Mouse (Mus musculus): ENCODE data around the gene Uba52. TPM values are rescaled to one million over a fixed set of nuclear protein-coding genes. Genes with fewer than 3 reads are reported as not detected.

Gene Uba52
- polyA plus RNA-seq, 1 experiment from 2014 or later = 879 TPM

DNA sequence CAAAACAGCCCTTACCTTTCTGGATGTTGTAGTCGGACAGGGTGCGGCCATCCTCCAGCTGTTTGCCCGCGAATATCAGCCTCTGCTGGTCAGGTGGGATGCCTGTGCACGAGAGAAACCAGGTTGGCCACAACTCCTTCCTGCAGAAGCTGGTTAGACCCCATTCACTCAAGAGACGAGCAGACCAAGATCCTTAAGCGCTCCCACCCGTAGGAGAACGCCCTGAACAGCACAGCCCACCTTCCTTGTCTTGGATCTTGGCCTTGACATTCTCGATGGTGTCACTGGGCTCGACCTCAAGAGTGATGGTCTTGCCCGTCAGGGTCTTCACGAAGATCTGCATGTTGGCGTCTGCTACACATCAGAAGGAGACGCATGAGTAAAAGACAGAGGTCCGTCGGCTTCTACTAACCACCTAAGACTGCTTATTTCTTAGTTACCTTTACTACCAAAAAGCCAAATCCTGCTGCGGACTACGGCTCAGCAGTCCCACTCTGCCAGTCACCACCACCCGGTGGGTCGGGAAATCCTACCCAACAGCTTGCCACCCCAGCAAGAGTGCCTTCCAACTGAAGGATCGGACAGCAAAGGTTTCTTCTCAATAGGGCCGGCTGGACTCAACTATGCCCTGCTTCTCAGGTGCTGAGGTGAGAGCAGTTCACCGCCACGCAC is 1.2 kb downstream of the Uba52 start:
- Histone ChIP-seq H3K36me3 (replicated peaks) (peaks cover 59% of the 10 kb centered on the region), H3K4me3 (peak overlapping the region; percentile 98), H3K27ac (peak overlapping the region; percentile 97), H3K9me3 (no peaks in the 10 kb centered on the region), H3K4me1 (peaks cover 56% of the 10 kb centered on the region), H3K27me3 (ENCODE audit: poor library complexity, severe bottlenecking) (peaks cover 5% of the 10 kb centered on the region)
- 16% methylated on average over 25 of the region's 25 CpGs for WGBS
- DNase-seq (ENCODE audit: extremely low spot score, low spot score) = no peak

DNA sequence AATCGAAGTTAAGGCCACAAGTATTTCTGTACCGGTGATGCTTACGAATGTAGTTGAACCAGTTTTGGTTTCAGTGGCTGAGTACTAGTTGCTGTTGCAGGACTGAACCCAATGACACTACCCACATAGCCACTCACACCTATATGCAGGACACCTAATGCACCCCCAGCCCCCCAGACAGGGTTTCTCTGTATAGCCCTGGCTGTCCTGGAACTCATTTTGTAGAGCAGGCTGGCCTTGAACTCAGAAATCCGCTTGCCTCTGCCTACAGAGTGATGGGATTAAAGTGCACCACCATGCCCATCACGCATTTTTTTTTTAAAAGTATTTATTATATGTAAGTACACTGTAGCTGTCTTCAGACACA is 3.6 kb downstream of the Uba52 start:
- no peak for DNase-seq (ENCODE audit: extremely low spot score, low spot score)
- peaks cover 80% of the 10 kb centered on the region for H3K4me1 ChIP-seq
- H3K36me3 ChIP-seq (replicated peaks) = peaks cover 43% of the 10 kb centered on the region
- WGBS = 56% methylated on average over 5 of the region's 5 CpGs
- peaks cover 29% of the 10 kb centered on the region for H3K27me3 ChIP-seq (ENCODE audit: poor library complexity, severe bottlenecking)
- peak overlapping the region; percentile 94 for H3K27ac ChIP-seq
- H3K4me3 ChIP-seq = peak overlapping the region; percentile 61
- no peaks in the 10 kb centered on the region for H3K9me3 ChIP-seq

DNA sequence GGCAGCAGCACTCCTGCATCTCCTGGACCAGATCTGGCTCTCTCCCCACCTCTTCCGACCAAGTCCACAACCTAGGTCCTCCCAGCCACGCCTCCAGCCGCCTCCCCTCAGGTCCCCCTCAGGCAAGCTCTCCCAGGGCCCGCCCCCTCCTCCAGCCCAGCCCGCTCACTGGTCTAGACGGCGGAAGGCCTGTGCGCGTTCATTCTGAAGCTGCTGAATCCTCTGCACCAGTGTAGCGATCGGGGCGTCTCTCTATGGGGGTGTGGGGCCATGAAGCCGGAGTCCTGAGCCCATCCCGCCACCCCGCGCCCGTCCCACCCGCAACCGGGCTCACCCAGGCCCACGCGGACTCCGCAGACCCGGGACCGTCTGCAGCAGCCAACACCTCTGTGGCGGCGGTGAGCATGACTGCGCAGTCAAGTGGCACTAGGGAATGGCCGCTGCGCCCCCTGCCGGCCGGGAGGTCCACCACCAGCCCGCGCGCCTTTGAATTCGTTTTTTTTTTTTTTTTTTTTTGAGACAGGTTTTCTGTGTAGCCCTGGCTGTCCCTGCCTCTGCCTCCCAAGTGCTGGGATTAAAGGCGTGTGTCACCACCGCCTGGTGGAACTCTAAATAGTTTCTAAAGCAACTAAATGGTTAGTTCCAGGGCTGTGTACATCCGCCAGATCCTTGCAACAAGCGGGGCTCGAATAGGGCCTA is 4.1 kb downstream of the Uba52 start, which contains the start of gene Rex1bd:
Rex1bd (minus strand) TSS at position 425 of the 699 bp plus-strand sequence.
- peak within 1 kb of the TSS; percentile 94 for H3K27ac ChIP-seq
- H3K36me3 ChIP-seq (replicated peaks) = peaks cover 38% of the 10 kb centered on the region
- peak within 1 kb of the TSS; percentile 61 for H3K4me3 ChIP-seq
- DNase-seq (ENCODE audit: extremely low spot score, low spot score) = peak; percentile 97
- H3K4me1 ChIP-seq = peaks cover 80% of the 10 kb centered on the region
- peaks cover 34% of the 10 kb centered on the region for H3K27me3 ChIP-seq (ENCODE audit: poor library complexity, severe bottlenecking)
- 2% methylated on average over 40 of the region's 40 CpGs for WGBS
- H3K9me3 ChIP-seq = no peaks in the 10 kb centered on the region

DNA sequence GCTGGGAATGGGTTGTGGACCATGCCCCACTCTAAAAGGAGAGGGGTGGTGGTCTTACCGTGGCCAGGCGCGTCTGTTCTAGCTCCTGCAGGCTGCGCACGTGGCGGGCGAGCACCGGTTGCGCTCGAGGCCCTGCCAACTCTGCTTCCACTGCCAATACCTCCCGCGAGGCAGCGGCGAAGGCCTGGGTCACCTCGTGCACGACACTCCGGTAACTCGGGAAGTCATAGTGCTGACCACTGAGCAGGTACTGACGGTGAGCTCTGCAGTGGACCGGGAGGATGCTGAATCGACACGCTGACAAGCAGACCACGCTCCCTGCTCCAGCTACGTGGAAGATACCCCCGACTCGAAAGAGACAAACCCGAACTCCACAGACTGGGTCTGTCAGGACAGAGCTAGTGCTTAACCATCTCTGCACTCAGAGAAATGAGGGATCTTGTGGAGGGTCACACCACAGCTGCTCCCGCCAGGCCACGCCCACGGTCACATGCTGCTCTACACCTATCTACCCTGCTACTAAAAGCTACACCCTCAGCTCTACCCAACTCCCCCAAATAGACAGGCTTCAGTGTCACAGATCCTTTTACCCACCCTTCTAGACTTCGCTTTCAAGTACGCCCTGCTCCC is 4.8 kb downstream of the Uba52 start:
- Histone ChIP-seq H3K27ac (peak overlapping the region; percentile 94), H3K36me3 (replicated peaks) (peaks cover 38% of the 10 kb centered on the region), H3K4me3 (peak overlapping the region; percentile 61), H3K4me1 (peaks cover 81% of the 10 kb centered on the region), H3K27me3 (ENCODE audit: poor library complexity, severe bottlenecking) (peaks cover 41% of the 10 kb centered on the region), H3K9me3 (no peaks in the 10 kb centered on the region)
- no peak for DNase-seq (ENCODE audit: extremely low spot score, low spot score)
- WGBS = 40% methylated on average over 32 of the region's 32 CpGs

DNA sequence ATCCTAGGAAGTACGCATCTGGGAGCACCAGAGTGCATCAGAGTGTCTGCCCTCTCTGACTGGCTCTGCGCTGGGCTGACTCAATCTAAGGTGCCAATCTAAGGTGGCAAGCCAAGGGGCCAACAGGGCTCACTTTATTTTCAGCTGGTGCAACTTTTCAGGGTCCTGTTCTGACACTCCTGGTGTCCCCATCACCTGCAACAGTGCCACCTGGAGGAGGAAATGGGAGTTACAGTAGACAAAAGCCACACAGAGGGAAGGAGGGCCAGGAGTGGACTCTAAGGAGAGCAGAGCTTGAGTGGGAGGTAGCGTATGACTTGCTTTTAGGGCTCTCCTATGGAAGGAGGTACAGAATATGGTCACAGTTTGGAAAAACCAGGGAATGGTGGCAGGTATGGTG is 5.8 kb downstream of the Uba52 start:
- DNase-seq (ENCODE audit: extremely low spot score, low spot score) = peak; percentile 84
- peaks cover 91% of the 10 kb centered on the region for H3K4me1 ChIP-seq
- 70% methylated on average over 3 of the region's 3 CpGs for WGBS
- peaks cover 38% of the 10 kb centered on the region for H3K36me3 ChIP-seq (replicated peaks)
- H3K4me3 ChIP-seq = peak overlapping the region; percentile 61; the same call in 1 of the 2 replicates
- no peak overlapping the region for H3K27ac ChIP-seq
- peaks cover 51% of the 10 kb centered on the region for H3K27me3 ChIP-seq (ENCODE audit: poor library complexity, severe bottlenecking)
- no peaks in the 10 kb centered on the region for H3K9me3 ChIP-seq

DNA sequence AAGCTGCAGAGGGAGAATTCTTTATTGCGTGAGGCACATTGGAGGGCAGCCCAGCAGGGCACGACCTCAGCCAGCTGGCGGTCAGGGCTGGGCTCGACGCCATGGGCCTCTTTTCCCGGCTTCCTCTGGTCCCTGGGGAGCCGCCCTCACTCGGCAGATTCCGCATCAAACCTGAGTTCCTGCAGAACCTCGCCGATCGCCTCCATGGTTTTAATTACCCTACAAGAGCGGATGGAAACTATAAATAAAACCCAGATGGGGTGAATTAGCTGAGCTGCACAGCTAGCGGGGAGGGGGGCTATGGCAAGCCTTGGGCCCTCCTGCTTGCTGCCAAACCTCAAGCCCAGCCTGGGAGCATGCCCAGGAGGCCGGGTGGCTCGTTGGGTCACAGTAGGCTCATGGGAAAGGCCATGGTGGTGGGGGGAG is 6.3 kb downstream of the Uba52 start:
- Histone ChIP-seq H3K4me3 (peak overlapping the region; percentile 61; the same call in 1 of the 2 replicates), H3K27me3 (ENCODE audit: poor library complexity, severe bottlenecking) (peaks cover 56% of the 10 kb centered on the region), H3K4me1 (peaks cover 93% of the 10 kb centered on the region), H3K36me3 (replicated peaks) (peaks cover 36% of the 10 kb centered on the region), H3K27ac (peak overlapping the region; percentile 2; the same call in 1 of the 2 replicates), H3K9me3 (no peaks in the 10 kb centered on the region)
- DNase-seq (ENCODE audit: extremely low spot score, low spot score) = peak; percentile 56
- 68% methylated on average over 16 of the region's 16 CpGs for WGBS

DNA sequence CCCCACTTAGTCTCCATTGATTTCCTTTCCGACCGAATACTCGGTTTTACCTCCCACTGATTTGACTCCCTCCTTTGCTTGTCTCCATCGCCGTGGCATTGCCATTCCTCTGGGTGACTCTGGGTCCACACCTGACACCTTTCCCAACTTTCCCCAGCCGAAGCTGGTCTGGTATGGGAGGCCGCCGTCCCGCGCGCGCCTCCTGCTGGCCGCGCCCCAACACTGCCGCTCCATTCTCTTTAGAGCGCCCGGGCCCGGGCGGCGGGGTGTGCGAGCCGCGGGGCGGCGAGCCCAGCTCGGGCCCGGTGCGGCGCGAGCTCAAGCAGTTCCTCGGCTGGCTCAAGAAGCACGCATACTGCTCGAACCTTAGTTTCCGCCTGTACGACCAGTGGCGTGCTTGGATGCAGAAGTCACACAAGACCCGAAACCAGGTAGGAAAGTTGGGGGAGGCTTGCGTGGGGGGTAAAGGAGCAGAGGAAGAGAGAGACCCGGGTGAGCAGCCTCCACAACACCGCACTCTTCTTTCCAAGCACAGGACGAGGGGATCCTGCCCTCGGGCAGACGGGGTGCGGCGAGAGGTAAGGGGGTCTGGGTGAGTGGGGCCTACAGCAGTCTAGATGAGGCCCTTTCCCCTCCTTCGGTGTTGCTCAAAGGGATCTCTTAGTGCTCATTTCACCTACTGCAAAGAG is 7.4 kb downstream of the Uba52 start:
- Histone ChIP-seq H3K4me3 (peak overlapping the region; percentile 21), H3K4me1 (peaks cover 85% of the 10 kb centered on the region), H3K36me3 (replicated peaks) (peaks cover 25% of the 10 kb centered on the region), H3K27ac (peak overlapping the region; percentile 45; the same call in 1 of the 2 replicates), H3K27me3 (ENCODE audit: poor library complexity, severe bottlenecking) (peaks cover 67% of the 10 kb centered on the region), H3K9me3 (no peaks in the 10 kb centered on the region)
- 10% methylated on average over 46 of the region's 46 CpGs for WGBS
- DNase-seq (ENCODE audit: extremely low spot score, low spot score) = peak; percentile 73

DNA sequence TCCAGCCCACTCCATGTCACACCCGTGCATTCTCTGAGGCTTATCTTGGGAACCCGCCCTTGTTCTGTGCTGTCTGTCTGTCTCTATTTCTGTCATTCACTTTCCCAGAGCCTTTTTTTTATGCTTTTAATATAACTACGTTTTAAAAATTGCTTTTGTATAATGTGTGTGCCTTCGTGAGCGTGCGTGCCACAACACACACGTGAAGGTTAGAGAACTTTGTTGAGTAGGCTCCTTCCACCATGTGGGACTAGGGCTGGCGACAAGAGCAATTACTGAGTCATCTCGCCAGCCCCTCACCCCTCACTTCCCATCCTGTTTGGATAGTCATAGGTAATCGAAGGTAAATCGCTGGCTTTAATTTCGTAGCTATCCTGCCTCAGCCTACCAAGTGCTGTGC is 8.1 kb downstream of the Uba52 start:
- peak overlapping the region; percentile 29; the same call in 1 of the 2 replicates for H3K4me3 ChIP-seq

DNA sequence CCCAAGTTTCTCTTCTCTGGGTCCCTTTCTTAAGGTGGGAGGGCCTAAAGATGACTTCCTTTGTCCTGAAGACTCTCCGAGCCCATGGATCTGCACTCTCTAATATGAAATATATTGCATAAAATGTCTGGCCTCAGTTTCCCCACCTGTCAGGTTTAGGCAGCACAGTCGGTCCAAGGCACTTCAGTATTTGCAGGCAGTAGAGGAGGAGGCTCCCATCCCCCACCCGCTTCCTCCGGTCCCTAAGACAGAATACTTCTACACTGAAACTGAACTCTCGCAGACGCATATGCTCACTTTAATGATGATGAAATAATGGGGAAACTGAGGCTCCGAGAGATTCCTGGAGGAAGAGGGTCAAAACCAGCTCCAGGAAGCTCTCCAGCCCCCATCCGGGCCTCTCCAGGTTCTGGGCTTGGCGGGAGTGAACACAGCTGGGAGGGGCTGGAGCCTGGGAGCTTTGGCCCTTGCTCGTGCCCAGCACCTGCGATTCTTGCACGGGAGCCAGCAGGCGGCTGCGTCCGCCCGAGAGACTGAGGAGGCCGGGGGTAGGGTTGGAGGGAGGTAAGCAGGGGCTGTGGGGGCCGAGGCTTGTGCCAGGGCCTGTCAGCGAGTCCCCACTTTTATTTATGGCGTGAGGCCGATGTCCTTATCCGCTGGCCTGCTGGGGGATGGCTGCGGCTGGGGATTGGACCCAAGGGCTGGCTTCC is 8.6 kb downstream of the Uba52 start:
- Histone ChIP-seq H3K4me3 (peak overlapping the region; percentile 29), H3K36me3 (replicated peaks) (peaks cover 13% of the 10 kb centered on the region), H3K27me3 (ENCODE audit: poor library complexity, severe bottlenecking) (peaks cover 79% of the 10 kb centered on the region), H3K9me3 (no peaks in the 10 kb centered on the region), H3K4me1 (peaks cover 75% of the 10 kb centered on the region), H3K27ac (no peak overlapping the region)
- DNase-seq (ENCODE audit: extremely low spot score, low spot score) = no peak
- 11% methylated on average over 23 of the region's 23 CpGs for WGBS

More for the DNA sequence above, 8.1 kb downstream of the Uba52 start:
- DNase-seq (ENCODE audit: extremely low spot score, low spot score) = no peak
- Histone ChIP-seq H3K27ac (no peak overlapping the region), H3K36me3 (replicated peaks) (peaks cover 19% of the 10 kb centered on the region), H3K9me3 (no peaks in the 10 kb centered on the region), H3K27me3 (ENCODE audit: poor library complexity, severe bottlenecking) (peaks cover 74% of the 10 kb centered on the region), H3K4me1 (peaks cover 80% of the 10 kb centered on the region)
- 28% methylated on average over 12 of the region's 12 CpGs for WGBS

DNA sequence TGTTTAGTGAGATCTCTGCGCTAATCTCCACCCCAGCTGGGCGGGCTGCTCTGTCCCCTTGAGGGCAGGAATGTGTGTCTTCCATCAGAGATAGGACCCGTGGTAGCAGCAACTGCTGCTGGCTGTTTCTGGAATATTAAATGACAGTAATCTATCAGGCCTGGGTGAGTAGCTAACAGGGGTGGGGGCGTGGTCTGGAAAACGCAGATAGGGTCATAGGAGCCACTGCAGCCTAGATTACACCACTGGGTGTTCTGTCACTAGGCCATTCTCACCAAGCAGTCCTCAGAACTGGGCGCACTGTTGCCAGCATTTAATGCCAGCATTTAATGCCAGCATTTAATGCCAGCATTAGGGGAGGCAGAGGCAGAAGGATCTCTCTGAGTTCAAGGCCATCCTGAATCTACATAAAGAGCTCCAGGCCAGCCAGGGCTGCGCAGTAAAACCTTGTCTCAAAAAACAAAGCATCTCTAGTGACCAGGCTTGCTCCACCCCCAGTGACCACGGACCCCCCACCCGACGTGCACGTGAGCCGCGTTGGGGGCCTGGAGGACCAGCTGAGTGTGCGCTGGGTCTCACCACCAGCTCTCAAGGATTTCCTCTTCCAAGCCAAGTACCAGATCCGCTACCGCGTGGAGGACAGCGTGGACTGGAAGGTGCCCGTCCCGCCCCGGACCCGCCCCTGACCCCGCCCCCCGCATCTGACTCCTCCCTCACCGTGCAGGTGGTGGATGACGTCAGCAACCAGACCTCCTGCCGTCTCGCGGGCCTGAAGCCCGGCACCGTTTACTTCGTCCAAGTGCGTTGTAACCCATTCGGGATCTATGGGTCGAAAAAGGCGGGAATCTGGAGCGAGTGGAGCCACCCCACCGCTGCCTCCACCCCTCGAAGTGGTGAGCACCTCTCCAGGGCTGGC is 10.0 kb downstream of the Uba52 start:
- no peak for DNase-seq (ENCODE audit: extremely low spot score, low spot score)

DNA sequence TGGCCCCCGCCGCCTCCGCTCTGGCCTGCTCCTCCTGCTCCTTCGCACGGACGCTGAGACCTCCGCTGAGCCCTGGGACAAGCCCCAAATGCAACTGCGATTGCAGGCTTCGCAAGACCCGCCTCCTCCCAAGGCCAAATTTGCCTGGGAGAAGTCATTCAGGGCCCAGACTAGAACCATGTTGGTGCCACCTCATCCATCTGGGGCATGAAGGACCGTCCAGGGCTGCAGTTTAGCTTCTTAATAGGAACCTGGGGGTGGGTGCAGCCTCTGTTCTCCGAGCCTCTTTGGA is 14.9 kb downstream of the Uba52 start:
- peaks cover 69% of the 10 kb centered on the region for H3K4me1 ChIP-seq
- no peaks in the 10 kb centered on the region for H3K9me3 ChIP-seq
- peak overlapping the region; percentile 59; the same call in 1 of the 2 replicates for H3K27ac ChIP-seq
- no peaks in the 10 kb centered on the region for H3K36me3 ChIP-seq (replicated peaks)
- no peak for DNase-seq (ENCODE audit: extremely low spot score, low spot score)
- H3K4me3 ChIP-seq = peak overlapping the region; percentile 50
- WGBS = 6% methylated on average over 12 of the region's 12 CpGs
- H3K27me3 ChIP-seq (ENCODE audit: poor library complexity, severe bottlenecking) = peaks cover 100% of the 10 kb centered on the region

More for the DNA sequence above, 10.0 kb downstream of the Uba52 start:
- Histone ChIP-seq H3K27ac (0 out of 2 replicates have a peak overlapping the region, but pooled peaks have one; percentile 9), H3K4me3 (peak overlapping the region; percentile 37), H3K9me3 (no peaks in the 10 kb centered on the region), H3K36me3 (replicated peaks) (peaks cover 12% of the 10 kb centered on the region), H3K4me1 (peaks cover 69% of the 10 kb centered on the region), H3K27me3 (ENCODE audit: poor library complexity, severe bottlenecking) (peaks cover 93% of the 10 kb centered on the region)
- 6% methylated on average over 39 of the region's 39 CpGs for WGBS
